Mouse (Mus musculus): ENCODE measurements at regions not wholly inside any gene's neighbourhood (a gene's known extent, or its start where the extent isn't known, plus 50 kb on each side); places are given as distances from the start of the nearest gene placed in this dataset.

DNA sequence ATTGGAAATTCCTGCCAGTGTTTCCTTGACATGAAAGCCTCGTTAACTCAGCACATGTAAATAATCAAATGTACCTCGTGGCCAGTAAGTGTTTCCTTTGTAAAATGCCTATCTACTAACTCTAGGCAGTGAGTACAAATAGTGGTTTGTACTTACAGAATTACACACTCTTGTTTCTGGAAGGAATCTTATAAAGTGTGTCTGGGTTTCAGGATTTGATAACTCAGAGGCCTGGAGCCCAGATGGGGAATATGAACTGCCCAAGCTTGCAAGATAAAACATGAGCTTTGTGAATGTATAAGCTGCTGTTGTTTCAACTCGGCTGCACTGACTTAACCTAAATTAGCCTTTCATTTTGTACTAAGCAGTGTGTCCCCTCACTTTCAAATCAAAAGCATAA lies 293.1 kb upstream of the Cdh11 start:
- H3K9ac ChIP-seq (ENCODE audit: low read depth, low read length) = no peak overlapping the region
- 60% methylated on average over 3 of the region's 3 CpGs for WGBS
- H3K27me3 ChIP-seq (ENCODE audit: control insufficient read depth, insufficient read depth, low read length) = no peaks in the 10 kb centered on the region
- no peaks in the 10 kb centered on the region for H3K79me2 ChIP-seq (ENCODE audit: control insufficient read depth, insufficient read depth, low read length)
- no peak overlapping the region for H3K4me3 ChIP-seq (ENCODE audit: insufficient read depth, low read depth, low read length)
- no peak for DNase-seq (ENCODE audit: extremely low read depth, low read depth, low spot score)
- no peak overlapping the region for H3K27ac ChIP-seq (replicated peaks; ENCODE audit: insufficient read depth, low read depth, low read length)
- no peaks in the 10 kb centered on the region for H3K36me3 ChIP-seq (ENCODE audit: control insufficient read depth, insufficient read depth, low read length)
- no peaks in the 10 kb centered on the region for H3K4me1 ChIP-seq (ENCODE audit: control insufficient read depth, insufficient read depth, low read length)
- TF ChIP-seq CTCF (IDR thresholded peaks at IDR 0.05; ENCODE audit: low read depth, low read length) (no peak), POLR2A (IDR thresholded peaks at IDR 0.05; ENCODE audit: extremely low read depth, insufficient read depth, low read length) (no peak)

DNA sequence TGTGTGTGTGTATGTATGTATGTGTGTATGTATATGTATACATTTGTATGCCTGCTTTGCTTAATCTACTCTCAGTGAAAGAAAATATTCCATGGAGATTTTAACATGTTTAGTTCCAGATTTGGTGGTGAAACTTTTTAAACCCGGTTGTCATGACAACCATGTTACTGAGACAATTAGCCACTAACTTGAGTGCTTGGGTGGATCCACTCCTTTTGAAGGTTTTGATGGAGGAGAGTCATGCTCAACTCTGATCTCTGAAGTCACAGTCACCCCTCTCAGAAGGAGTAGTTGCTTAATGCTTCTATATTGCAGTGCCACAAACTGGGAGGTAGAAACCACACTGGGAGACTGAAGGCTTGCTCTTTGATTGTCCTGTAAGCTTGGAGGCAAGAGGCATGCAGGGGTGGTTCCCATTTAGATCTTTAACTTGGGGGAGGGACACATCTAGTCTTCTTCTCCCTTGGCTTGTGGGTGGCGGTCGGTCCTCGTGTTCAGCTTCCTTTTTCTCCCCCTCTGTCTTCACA lies 301.6 kb upstream of the Cdh11 start:
- WGBS = 78% methylated on average over 4 of the region's 4 CpGs
- Histone ChIP-seq H3K4me1 (ENCODE audit: control insufficient read depth, insufficient read depth, low read length) (no peaks in the 10 kb centered on the region), H3K27me3 (ENCODE audit: control insufficient read depth, insufficient read depth, low read length) (no peaks in the 10 kb centered on the region), H3K27ac (replicated peaks; ENCODE audit: insufficient read depth, low read depth, low read length) (no peak overlapping the region), H3K36me3 (ENCODE audit: control insufficient read depth, insufficient read depth, low read length) (no peaks in the 10 kb centered on the region), H3K9ac (ENCODE audit: low read depth, low read length) (no peak overlapping the region), H3K4me3 (ENCODE audit: insufficient read depth, low read depth, low read length) (no peak overlapping the region), H3K79me2 (ENCODE audit: control insufficient read depth, insufficient read depth, low read length) (no peaks in the 10 kb centered on the region)
- DNase-seq (ENCODE audit: extremely low read depth, low read depth, low spot score) = no peak
- TF ChIP-seq POLR2A (IDR thresholded peaks at IDR 0.05; ENCODE audit: extremely low read depth, insufficient read depth, low read length) (no peak), CTCF (IDR thresholded peaks at IDR 0.05; ENCODE audit: low read depth, low read length) (no peak)

DNA sequence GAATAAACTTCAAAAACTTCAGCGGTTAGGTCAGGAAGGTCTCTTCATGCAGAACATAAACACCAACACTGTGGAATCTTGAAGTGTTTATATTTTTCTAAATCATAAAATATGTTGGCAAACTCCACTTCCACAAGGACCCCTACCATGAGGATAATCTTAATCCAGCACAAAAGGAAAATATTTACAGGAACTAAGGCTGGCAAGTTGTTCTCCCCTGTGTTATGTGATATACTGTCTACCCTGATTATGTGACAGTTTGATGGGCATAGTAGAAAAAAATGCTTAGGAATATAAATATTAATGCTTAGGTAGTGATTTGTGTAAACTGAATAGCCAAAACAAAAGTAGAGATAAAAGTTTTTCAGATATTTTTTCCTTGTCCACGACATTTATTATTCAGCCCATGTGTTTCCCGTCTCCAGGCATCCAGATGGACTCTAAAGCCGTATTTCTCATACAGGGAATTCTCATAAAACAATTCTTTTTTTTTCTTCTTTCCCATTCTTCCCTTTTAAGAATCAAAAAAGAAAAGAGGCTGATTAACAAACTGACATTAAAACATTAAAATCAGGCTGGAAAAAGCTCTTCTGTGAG lies 311.2 kb upstream of the Cdh11 start:
- no peaks in the 10 kb centered on the region for H3K36me3 ChIP-seq (ENCODE audit: control insufficient read depth, insufficient read depth, low read length)
- DNase-seq (ENCODE audit: extremely low read depth, low read depth, low spot score) = no peak
- no peak overlapping the region for H3K9ac ChIP-seq (ENCODE audit: low read depth, low read length)
- no peak overlapping the region for H3K27ac ChIP-seq (replicated peaks; ENCODE audit: insufficient read depth, low read depth, low read length)
- H3K79me2 ChIP-seq (ENCODE audit: control insufficient read depth, insufficient read depth, low read length) = no peaks in the 10 kb centered on the region
- no peak overlapping the region for H3K4me3 ChIP-seq (ENCODE audit: insufficient read depth, low read depth, low read length)
- TF ChIP-seq CTCF (IDR thresholded peaks at IDR 0.05; ENCODE audit: low read depth, low read length) = no peak
- no peak for TF ChIP-seq POLR2A (IDR thresholded peaks at IDR 0.05; ENCODE audit: extremely low read depth, insufficient read depth, low read length)
- H3K4me1 ChIP-seq (ENCODE audit: control insufficient read depth, insufficient read depth, low read length) = no peaks in the 10 kb centered on the region
- H3K27me3 ChIP-seq (ENCODE audit: control insufficient read depth, insufficient read depth, low read length) = no peaks in the 10 kb centered on the region
- WGBS = 69% methylated on average over 4 of the region's 4 CpGs

DNA sequence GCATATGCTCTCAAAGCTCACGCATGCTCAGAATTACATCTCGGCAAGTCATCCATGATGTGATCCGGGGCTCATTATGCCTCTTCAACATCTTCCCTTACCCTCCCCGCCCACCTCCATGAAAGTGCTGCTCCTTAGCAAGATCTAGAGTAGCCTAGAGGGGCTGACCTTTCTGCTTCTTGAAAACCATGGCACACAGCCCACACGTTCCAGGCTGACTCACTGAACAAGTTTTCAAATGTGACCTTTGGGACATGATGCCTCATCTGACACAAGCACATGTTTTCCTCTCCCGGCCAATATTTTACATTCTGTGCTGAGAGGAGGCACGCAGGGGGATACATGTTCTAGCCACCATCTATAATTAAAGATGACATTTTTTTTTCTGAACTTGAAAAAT lies 340.1 kb upstream of the Cdh11 start:
- Histone ChIP-seq H3K4me3 (ENCODE audit: insufficient read depth, low read depth, low read length) (no peak overlapping the region), H3K4me1 (ENCODE audit: control insufficient read depth, insufficient read depth, low read length) (no peaks in the 10 kb centered on the region), H3K27me3 (ENCODE audit: control insufficient read depth, insufficient read depth, low read length) (no peaks in the 10 kb centered on the region; the same call in 1 of the 2 replicates), H3K79me2 (ENCODE audit: control insufficient read depth, insufficient read depth, low read length) (no peaks in the 10 kb centered on the region), H3K27ac (replicated peaks; ENCODE audit: insufficient read depth, low read depth, low read length) (no peak overlapping the region), H3K36me3 (ENCODE audit: control insufficient read depth, insufficient read depth, low read length) (no peaks in the 10 kb centered on the region), H3K9ac (ENCODE audit: low read depth, low read length) (no peak overlapping the region)
- DNase-seq (ENCODE audit: extremely low read depth, low read depth, low spot score) = no peak
- 87% methylated on average over 7 of the region's 7 CpGs for WGBS
- TF ChIP-seq POLR2A (IDR thresholded peaks at IDR 0.05; ENCODE audit: extremely low read depth, insufficient read depth, low read length) = no peak
- TF ChIP-seq CTCF (IDR thresholded peaks at IDR 0.05; ENCODE audit: low read depth, low read length) = no peak

DNA sequence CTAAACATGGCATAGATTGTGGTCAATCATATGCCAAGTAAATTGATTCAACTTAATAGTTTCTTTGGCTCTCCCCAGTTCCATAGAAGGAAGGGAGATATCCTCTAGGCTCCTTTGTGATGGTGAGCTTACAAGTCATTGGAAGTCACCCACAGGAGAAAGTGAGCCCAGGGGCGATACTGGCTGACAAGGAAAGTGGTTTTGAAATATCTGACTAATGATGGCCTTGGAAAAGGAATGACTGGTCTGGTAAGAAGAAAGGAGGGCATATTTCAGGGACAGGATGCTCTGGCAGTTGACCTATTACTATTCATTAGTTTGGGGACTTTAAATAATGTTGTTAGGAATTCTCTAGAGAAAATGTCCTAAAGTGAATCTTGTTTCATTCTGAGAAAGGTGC lies 352.7 kb upstream of the Cdh11 start:
- no peaks in the 10 kb centered on the region for H3K79me2 ChIP-seq (ENCODE audit: control insufficient read depth, insufficient read depth, low read length)
- no peak for DNase-seq (ENCODE audit: extremely low read depth, low read depth, low spot score)
- 62% methylated on average over 1 of the region's 1 CpGs for WGBS
- no peaks in the 10 kb centered on the region for H3K27me3 ChIP-seq (ENCODE audit: control insufficient read depth, insufficient read depth, low read length)
- H3K4me1 ChIP-seq (ENCODE audit: control insufficient read depth, insufficient read depth, low read length) = no peaks in the 10 kb centered on the region
- H3K36me3 ChIP-seq (ENCODE audit: control insufficient read depth, insufficient read depth, low read length) = no peaks in the 10 kb centered on the region
- H3K4me3 ChIP-seq (ENCODE audit: insufficient read depth, low read depth, low read length) = no peak overlapping the region
- H3K27ac ChIP-seq (replicated peaks; ENCODE audit: insufficient read depth, low read depth, low read length) = no peak overlapping the region
- no peak overlapping the region for H3K9ac ChIP-seq (ENCODE audit: low read depth, low read length)
- TF ChIP-seq CTCF (IDR thresholded peaks at IDR 0.05; ENCODE audit: low read depth, low read length) = no peak
- no peak for TF ChIP-seq POLR2A (IDR thresholded peaks at IDR 0.05; ENCODE audit: extremely low read depth, insufficient read depth, low read length)

DNA sequence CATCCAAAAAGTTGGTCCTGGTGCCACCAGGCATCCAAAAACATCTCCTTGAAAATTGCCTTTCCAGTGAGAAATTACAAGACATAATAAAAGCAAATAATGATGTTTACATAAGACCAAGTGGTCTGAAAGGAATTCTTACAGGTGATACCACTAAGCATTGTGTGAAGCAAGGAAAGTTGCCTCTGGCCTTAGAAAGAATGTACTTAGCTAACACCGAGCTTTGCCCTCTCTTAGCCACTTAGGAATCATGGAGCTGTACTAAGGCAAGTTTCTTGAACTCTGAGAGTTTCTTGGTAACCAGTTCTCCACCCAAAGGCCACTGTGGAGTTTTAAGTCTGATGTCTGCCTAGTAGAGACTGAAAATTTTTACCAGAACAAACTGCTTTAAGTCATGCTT lies 359.4 kb upstream of the Cdh11 start:
- WGBS = 58% methylated on average over 1 of the region's 1 CpGs
- H3K27me3 ChIP-seq (ENCODE audit: control insufficient read depth, insufficient read depth, low read length) = no peaks in the 10 kb centered on the region
- no peak overlapping the region for H3K4me3 ChIP-seq (ENCODE audit: insufficient read depth, low read depth, low read length)
- no peaks in the 10 kb centered on the region for H3K79me2 ChIP-seq (ENCODE audit: control insufficient read depth, insufficient read depth, low read length)
- TF ChIP-seq POLR2A (IDR thresholded peaks at IDR 0.05; ENCODE audit: extremely low read depth, insufficient read depth, low read length) (no peak), CTCF (IDR thresholded peaks at IDR 0.05; ENCODE audit: low read depth, low read length) (no peak)
- no peak for DNase-seq (ENCODE audit: extremely low read depth, low read depth, low spot score)
- no peak overlapping the region for H3K27ac ChIP-seq (replicated peaks; ENCODE audit: insufficient read depth, low read depth, low read length)
- H3K4me1 ChIP-seq (ENCODE audit: control insufficient read depth, insufficient read depth, low read length) = no peaks in the 10 kb centered on the region
- H3K36me3 ChIP-seq (ENCODE audit: control insufficient read depth, insufficient read depth, low read length) = no peaks in the 10 kb centered on the region
- H3K9ac ChIP-seq (ENCODE audit: low read depth, low read length) = no peak overlapping the region
